Mouse (Mus musculus): ENCODE measurements around the gene Zfp958. TPM values are rescaled to one million over a fixed set of nuclear protein-coding genes. Genes with fewer than 3 reads are reported as not detected.
"Not testable (repeated sequence)": the region's sequence is repeated elsewhere in the genome, so short reads cannot be mapped to it uniquely, and the experiment has no call there.

Zfp958 gene
- 16.5 and 17.9 TPM in 2 replicates for polyA plus RNA-seq (2015; fragmentation: Nextera tagmentation; extraction: Ambion mirVana)

GRCm38 (mm10) chr8:4612932-4613853 is at the start of gene Zfp958:
TSS of gene Zfp958 (plus strand) at chr8:4613167.
- Histone ChIP-seq H3K9me3 (ENCODE audit: control insufficient read depth, low read length) (no peaks in the 10 kb centered on the region), H3K27ac (ENCODE audit: low read depth, low read length) (peak within 1 kb of the TSS; percentile 93), H3K4me1 (ENCODE audit: control insufficient read depth, insufficient read depth, low read depth, low read length) (peaks cover 13% of the 10 kb centered on the region), H3K9ac (ENCODE audit: low read depth, low read length) (peak within 1 kb of the TSS; percentile 86), H3K4me2 (ENCODE audit: low read length) (peak within 1 kb of the TSS; percentile 95), H3K4me3 (ENCODE audit: low read length) (peak within 1 kb of the TSS; percentile 82), H3K36me3 (ENCODE audit: control insufficient read depth, insufficient read depth, low read length) (no peaks in the 10 kb centered on the region), H3K27me3 (replicated peaks; ENCODE audit: control insufficient read depth, insufficient read depth, low read length) (no peaks in the 10 kb centered on the region)
- ATAC-seq = peak; percentile 100
- whole genome bisulfite sequencing = 2% methylated on average over 25 of the region's 25 CpGs

GRCm38 (mm10) chr8:4581986-4582385 is 31.0 kb upstream of the Zfp958 start:
- no peaks in the 10 kb centered on the region for H3K4me1 ChIP-seq (ENCODE audit: control insufficient read depth, insufficient read depth, low read depth, low read length)

GRCm38 (mm10) chr8:4582754-4583178 is 30.2 kb upstream of the Zfp958 start:
- H3K27ac ChIP-seq (ENCODE audit: low read depth, low read length) = no peak overlapping the region
- ATAC-seq = no peak
- WGBS = 85% methylated on average over 6 of the region's 6 CpGs

More at GRCm38 (mm10) chr8:4581986-4582385, 31.0 kb upstream of the Zfp958 start:
- no peaks in the 10 kb centered on the region for H3K9me3 ChIP-seq (ENCODE audit: control insufficient read depth, low read length)
- H3K27ac ChIP-seq (ENCODE audit: low read depth, low read length) = no peak overlapping the region
- H3K4me3 ChIP-seq (ENCODE audit: low read length) = no peak overlapping the region
- ATAC-seq = no peak
- H3K9ac ChIP-seq (ENCODE audit: low read depth, low read length) = no peak overlapping the region
- H3K4me2 ChIP-seq (ENCODE audit: low read length) = no peak overlapping the region
- no peaks in the 10 kb centered on the region for H3K36me3 ChIP-seq (ENCODE audit: control insufficient read depth, insufficient read depth, low read length)
- H3K27me3 ChIP-seq (replicated peaks; ENCODE audit: control insufficient read depth, insufficient read depth, low read length) = no peaks in the 10 kb centered on the region; the same call in 1 of the 2 replicates
- WGBS = 61% methylated on average over 3 of the region's 3 CpGs

GRCm38 (mm10) chr8:4584660-4585059 is 28.3 kb upstream of the Zfp958 start:
- no peaks in the 10 kb centered on the region for H3K9me3 ChIP-seq (ENCODE audit: control insufficient read depth, low read length)
- H3K27ac ChIP-seq (ENCODE audit: low read depth, low read length) = no peak overlapping the region
- no peaks in the 10 kb centered on the region; the same call in 1 of the 2 replicates for H3K27me3 ChIP-seq (replicated peaks; ENCODE audit: control insufficient read depth, insufficient read depth, low read length)
- no peak for ATAC-seq
- WGBS = 86% methylated on average over 1 of the region's 1 CpGs
- no peak overlapping the region for H3K4me2 ChIP-seq (ENCODE audit: low read length)
- H3K9ac ChIP-seq (ENCODE audit: low read depth, low read length) = no peak overlapping the region
- H3K4me1 ChIP-seq (ENCODE audit: control insufficient read depth, insufficient read depth, low read depth, low read length) = no peaks in the 10 kb centered on the region
- no peak overlapping the region for H3K4me3 ChIP-seq (ENCODE audit: low read length)
- no peaks in the 10 kb centered on the region for H3K36me3 ChIP-seq (ENCODE audit: control insufficient read depth, insufficient read depth, low read length)

More at GRCm38 (mm10) chr8:4582754-4583178, 30.2 kb upstream of the Zfp958 start:
- Histone ChIP-seq H3K4me3 (ENCODE audit: low read length) (no peak overlapping the region), H3K9ac (ENCODE audit: low read depth, low read length) (no peak overlapping the region), H3K4me2 (ENCODE audit: low read length) (no peak overlapping the region), H3K9me3 (ENCODE audit: control insufficient read depth, low read length) (no peaks in the 10 kb centered on the region), H3K36me3 (ENCODE audit: control insufficient read depth, insufficient read depth, low read length) (no peaks in the 10 kb centered on the region), H3K4me1 (ENCODE audit: control insufficient read depth, insufficient read depth, low read depth, low read length) (no peaks in the 10 kb centered on the region), H3K27me3 (replicated peaks; ENCODE audit: control insufficient read depth, insufficient read depth, low read length) (no peaks in the 10 kb centered on the region; the same call in 1 of the 2 replicates)

GRCm38 (mm10) chr8:4586356-4586755 is 26.6 kb upstream of the Zfp958 start:
- ATAC-seq = no peak
- H3K4me2 ChIP-seq (ENCODE audit: low read length) = no peak overlapping the region
- no peaks in the 10 kb centered on the region for H3K36me3 ChIP-seq (ENCODE audit: control insufficient read depth, insufficient read depth, low read length)
- H3K4me1 ChIP-seq (ENCODE audit: control insufficient read depth, insufficient read depth, low read depth, low read length) = no peaks in the 10 kb centered on the region
- H3K27ac ChIP-seq (ENCODE audit: low read depth, low read length) = no peak overlapping the region
- no peaks in the 10 kb centered on the region for H3K9me3 ChIP-seq (ENCODE audit: control insufficient read depth, low read length)
- H3K4me3 ChIP-seq (ENCODE audit: low read length) = no peak overlapping the region
- no peak overlapping the region for H3K9ac ChIP-seq (ENCODE audit: low read depth, low read length)
- H3K27me3 ChIP-seq (replicated peaks; ENCODE audit: control insufficient read depth, insufficient read depth, low read length) = no peaks in the 10 kb centered on the region; the same call in 1 of the 2 replicates
- 27% methylated on average over 4 of the region's 4 CpGs for WGBS

- peak overlapping the region; percentile 37 for H3K9ac ChIP-seq (ENCODE audit: low read depth, low read length)
- no peaks in the 10 kb centered on the region for H3K9me3 ChIP-seq (ENCODE audit: control insufficient read depth, low read length)
- no peak overlapping the region for H3K4me2 ChIP-seq (ENCODE audit: low read length)
- no peak overlapping the region for H3K27ac ChIP-seq (ENCODE audit: low read depth, low read length)
- H3K4me3 ChIP-seq (ENCODE audit: low read length) = no peak overlapping the region
- no peaks in the 10 kb centered on the region for H3K4me1 ChIP-seq (ENCODE audit: control insufficient read depth, insufficient read depth, low read depth, low read length)
- ATAC-seq = peak; percentile 80
- no peaks in the 10 kb centered on the region for H3K36me3 ChIP-seq (ENCODE audit: control insufficient read depth, insufficient read depth, low read length)
- no peaks in the 10 kb centered on the region; the same call in 1 of the 2 replicates for H3K27me3 ChIP-seq (replicated peaks; ENCODE audit: control insufficient read depth, insufficient read depth, low read length)
- WGBS = 44% methylated on average over 9 of the region's 9 CpGs
Measured at GRCm38 (mm10) chr8:4588165-4589000, 24.6 kb upstream of the Zfp958 start.

- ATAC-seq = no peak
- Histone ChIP-seq H3K36me3 (ENCODE audit: control insufficient read depth, insufficient read depth, low read length) (no peaks in the 10 kb centered on the region), H3K4me1 (ENCODE audit: control insufficient read depth, insufficient read depth, low read depth, low read length) (peaks cover 4% of the 10 kb centered on the region), H3K4me3 (ENCODE audit: low read length) (no peak overlapping the region), H3K9me3 (ENCODE audit: control insufficient read depth, low read length) (no peaks in the 10 kb centered on the region), H3K9ac (ENCODE audit: low read depth, low read length) (no peak overlapping the region), H3K4me2 (ENCODE audit: low read length) (no peak overlapping the region), H3K27me3 (replicated peaks; ENCODE audit: control insufficient read depth, insufficient read depth, low read length) (no peaks in the 10 kb centered on the region), H3K27ac (ENCODE audit: low read depth, low read length) (no peak overlapping the region)
- 95% methylated on average over 7 of the region's 7 CpGs for WGBS
Measured at GRCm38 (mm10) chr8:4608896-4609295, 4.1 kb upstream of the Zfp958 start.

- not testable (repeated sequence) for H3K27me3 ChIP-seq (replicated peaks; ENCODE audit: control insufficient read depth, insufficient read depth, low read length); H3K9me3 ChIP-seq (ENCODE audit: control insufficient read depth, low read length); H3K36me3 ChIP-seq (ENCODE audit: control insufficient read depth, insufficient read depth, low read length); H3K27ac ChIP-seq (ENCODE audit: low read depth, low read length); H3K4me3 ChIP-seq (ENCODE audit: low read length); H3K4me2 ChIP-seq (ENCODE audit: low read length); H3K9ac ChIP-seq (ENCODE audit: low read depth, low read length); ATAC-seq
- peaks cover 13% of the 10 kb centered on the region for H3K4me1 ChIP-seq (ENCODE audit: control insufficient read depth, insufficient read depth, low read depth, low read length)
- 69% methylated on average over 4 of the region's 4 CpGs for WGBS
Measured at GRCm38 (mm10) chr8:4611626-4612175, 1.3 kb upstream of the Zfp958 start.

Data from hindbrain, embryonic 16.5 days (tissue).